Mouse (Mus musculus): ENCODE measurements around the gene Fbxw4.

GRCm38 (mm10) chr19:45592916-45593315 lies 67.2 kb downstream of the Fbxw4 start:
- TF ChIP-seq CTCF (IDR thresholded peaks at IDR 0.05; ENCODE audit: low read depth, low read length), result no peak
- no peak for TF ChIP-seq POLR2AphosphoS5 (IDR thresholded peaks at IDR 0.05; ENCODE audit: insufficient replicate concordance, low read depth, low read length)
- TF ChIP-seq GATA1 (IDR thresholded peaks at IDR 0.05; ENCODE audit: borderline replicate concordance, low read length), result no peak
- TF ChIP-seq GATA2 (IDR thresholded peaks at IDR 0.05; ENCODE audit: borderline replicate concordance, low read depth, low read length), result no peak
- TF ChIP-seq TAL1 (conservative IDR thresholded peaks at IDR 0.05; ENCODE audit: low read depth, low read length), result no peak
